Mouse (Mus musculus) hindlimb bud, embryonic 11.5 days (tissue): Measurements from ENCODE around the gene Wnt11.

Experiments used
- DNase-seq: peaks from one replicate; pipeline ENCODE4 v3.0.0-alpha.2; 2012; ENCODE audit warnings: low read depth, low spot score; ENCODE audit errors: extremely low spot score

Gene Wnt11

DNA sequence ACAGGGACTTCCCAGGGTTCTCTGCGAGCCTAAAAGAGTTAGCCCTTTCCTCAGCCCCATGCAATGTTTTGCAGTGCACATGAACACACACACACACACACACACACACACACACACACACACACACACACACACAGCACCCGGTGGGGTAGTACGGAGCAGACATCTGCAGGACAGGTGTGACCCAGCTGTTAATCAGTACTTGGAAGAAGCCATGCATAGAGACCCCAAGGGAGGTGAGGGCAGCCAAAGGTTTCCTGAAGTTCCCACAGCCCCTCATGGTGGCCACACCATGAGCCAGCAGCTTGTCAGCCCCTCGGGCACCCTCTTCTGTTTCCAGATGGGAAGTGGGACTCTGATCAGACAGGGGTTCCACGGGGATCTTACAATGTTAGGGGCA lies 28.1 kb downstream of the Wnt11 start:
- DNase-seq: no peak

DNA sequence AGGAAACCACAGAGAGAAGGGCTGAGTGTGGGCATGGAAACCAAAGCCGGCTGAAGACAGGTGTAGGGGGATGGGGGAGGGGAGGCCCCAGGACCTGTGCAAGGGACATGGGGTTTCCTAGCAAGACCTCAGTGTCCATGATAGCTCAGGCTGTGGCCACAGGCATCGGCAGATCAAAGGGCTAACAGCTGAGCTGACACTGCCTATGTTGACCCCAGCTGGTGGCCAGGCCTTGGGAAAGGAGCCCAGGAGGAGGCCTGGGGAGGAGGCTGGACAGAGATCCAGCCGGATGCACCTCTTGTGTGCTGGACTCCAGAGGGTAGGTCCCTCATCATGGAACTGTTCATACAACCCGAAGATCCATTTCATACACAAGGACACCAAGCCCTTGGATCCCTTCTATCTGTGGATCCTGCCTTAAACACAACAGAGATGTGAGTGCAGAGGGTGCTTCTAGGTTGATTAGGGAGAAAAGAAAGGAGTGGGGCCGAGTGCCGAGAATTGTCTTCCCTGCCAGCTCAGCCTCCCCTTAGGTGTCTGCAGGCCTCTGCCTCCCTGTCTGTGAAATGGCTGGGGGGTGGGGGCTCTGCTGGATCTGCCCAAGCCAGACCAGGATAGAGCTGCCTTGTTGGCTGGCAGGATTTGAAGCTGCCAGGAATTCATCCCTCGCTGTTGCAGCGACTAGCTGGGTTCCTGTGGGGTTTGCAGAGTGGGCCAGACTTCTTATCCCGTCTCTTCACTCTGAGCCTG lies 29.2 kb downstream of the Wnt11 start:
- no peak for DNase-seq

DNA sequence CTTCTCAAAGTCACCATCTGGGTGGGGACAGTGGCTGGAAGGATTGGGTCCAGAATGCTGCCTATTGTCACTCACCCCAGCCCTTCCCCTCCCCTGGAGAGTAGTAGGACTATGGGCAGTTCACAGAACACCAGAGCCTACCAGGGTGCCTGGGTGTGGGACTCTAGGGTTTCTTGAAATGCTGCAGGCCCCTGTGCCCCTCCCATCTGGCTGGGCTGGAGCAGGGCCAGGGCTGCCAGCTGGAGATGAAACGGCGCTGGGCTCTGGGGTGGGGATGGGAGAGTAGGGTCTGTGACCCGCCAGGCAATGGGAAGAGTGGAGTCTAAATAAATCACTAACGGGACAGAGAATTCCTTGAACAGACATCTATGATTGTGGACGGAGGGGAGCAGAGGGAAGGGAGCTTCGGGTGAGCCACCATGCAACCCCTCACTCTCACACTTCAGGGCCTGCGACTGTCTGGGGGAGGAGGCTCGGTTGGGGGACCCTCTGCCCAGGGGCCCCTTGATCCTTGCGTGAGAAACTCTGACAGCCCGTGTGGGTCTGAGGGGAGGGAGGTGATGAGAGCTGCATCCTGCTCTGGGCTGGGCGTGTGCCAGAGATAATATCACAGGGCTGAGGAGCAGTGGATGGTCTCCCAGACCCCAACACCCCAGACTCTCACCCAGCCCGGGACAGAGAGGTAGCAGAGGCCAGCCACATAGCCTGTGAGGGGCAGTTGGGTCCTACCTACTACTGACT lies 32.3 kb downstream of the Wnt11 start:
- DNase-seq: no peak

- DNase-seq: no peak
Measured at GRCm38 (mm10) chr7:98867794-98868150, 32.9 kb downstream of the Wnt11 start.

- DNase-seq: no peak
Measured at GRCm38 (mm10) chr7:98869070-98869469, 34.2 kb downstream of the Wnt11 start.

- DNase-seq: no peak
Measured at GRCm38 (mm10) chr7:98870791-98871190, 35.9 kb downstream of the Wnt11 start.

- DNase-seq: no peak
Measured at GRCm38 (mm10) chr7:98871882-98872281, 37.0 kb downstream of the Wnt11 start.

GRCm38 (mm10) chr7:98873316-98873715 lies 38.4 kb downstream of the Wnt11 start:
- no peak for DNase-seq

DNA sequence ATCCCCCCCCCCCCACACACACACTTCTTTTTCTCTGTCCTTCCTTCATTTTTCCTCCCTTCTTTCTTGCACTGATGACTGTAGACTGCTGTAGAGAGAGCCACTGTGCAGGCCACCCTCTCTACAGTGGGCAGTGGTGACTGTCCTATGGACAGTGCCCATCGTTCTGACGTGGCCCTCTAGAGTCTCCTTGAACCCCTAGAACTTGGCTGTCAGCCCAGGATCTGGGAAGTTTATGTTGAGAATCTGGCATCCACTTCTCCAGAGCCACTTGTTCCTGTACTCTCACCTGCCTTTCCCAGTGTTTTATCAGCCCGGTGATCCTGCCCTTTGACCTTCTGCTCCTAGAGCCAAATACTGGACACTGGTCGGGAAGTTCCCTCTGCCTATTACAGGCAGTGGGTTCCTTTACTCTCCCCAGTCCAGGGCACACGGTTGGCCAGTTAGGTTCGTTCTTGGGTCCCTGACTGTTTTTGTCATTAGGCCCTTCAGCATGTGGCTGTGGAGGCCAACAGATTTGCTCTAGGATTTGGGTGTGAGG lies 39.6 kb downstream of the Wnt11 start:
- no peak for DNase-seq

DNA sequence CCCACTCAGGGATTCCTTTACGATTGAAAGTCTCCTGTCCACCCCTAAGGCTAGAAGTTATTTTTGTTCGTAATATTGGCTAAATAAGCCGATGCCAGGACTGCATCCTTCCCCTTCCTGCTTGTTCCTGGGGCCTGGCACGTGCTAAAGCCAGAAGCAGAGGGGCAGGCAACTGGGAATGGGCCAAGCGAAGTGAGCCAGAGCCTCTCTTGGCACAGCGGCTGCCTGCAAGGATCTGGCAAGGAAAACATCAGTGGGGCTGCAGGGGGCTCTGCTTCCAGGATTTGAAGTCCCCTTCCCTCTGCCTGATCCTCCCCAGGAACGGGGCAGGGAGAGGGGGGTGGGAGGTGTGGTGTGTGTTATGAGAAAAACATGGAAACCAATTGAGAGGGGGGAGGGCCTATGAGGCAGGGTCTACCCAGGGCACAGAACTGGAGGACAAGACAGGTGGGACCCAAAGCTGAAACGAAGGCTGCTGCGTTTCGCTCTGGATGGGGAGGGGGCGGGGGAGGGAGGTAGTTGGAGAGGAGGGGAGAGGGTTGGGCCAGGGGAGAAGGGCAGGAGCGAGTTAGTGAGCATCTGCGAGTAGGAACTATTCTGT lies 40.6 kb downstream of the Wnt11 start:
- DNase-seq: no peak

DNA sequence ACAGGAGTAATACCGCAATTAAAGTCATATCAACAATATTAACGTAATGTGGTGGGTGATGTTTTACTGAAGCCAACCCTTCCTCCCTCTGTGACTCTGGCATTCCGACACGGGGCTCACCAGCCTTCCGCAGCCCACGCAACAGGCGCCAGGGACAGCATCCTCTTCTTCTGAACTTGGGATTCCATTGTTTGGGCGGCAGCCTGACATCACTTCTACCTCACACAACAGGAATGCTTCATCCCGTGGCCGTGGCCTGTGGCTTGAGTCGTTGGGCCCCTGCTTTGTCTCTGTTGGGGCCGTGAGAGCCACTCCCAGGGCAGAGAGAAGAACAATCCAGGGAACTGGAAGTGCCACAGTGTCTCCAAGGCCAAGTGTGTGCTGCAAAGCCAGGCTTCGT lies 41.2 kb downstream of the Wnt11 start:
- DNase-seq: no peak

DNA sequence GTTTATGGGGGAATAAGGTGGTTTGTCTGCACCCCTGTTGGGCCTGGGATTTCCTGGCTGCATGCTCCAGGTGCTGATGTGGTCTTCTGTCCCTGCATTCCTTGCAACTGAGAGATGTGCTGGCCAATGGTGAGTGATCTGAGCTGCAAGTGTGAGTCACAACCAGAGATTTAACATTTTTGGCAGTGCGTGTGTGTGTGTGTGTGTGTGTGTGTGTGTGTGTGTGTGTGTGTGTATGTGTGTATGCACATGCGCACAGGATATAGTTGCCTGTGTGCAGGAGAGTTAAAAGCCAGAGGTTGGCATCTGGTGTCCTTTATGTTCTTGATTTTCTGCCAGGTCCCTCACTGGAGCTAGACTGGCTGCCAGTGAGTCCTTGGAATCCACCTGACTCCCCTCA lies 44.3 kb downstream of the Wnt11 start:
- no peak for DNase-seq

GRCm38 (mm10) chr7:98881887-98882286 lies 47.0 kb downstream of the Wnt11 start:
- no peak for DNase-seq

GRCm38 (mm10) chr7:98887811-98888261 lies 52.9 kb downstream of the Wnt11 start:
- no peak for DNase-seq

DNA sequence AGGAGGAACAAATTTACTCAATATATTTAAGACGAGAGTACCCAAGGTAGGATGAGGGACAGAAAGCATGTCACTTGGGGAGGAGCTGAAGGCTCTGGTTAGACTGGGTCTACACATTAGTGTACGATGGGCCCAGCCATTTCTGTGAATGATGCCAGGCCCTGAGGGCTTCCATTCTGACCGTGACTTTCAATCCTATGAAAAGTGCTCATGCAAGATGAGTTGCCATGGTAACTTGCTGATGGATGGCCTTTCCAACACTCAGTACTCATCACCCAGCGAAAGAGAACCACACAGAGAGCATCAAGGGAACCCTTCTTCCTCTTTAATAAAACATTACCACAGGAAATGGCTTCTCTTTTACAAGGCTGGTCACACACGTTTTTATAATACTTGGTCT lies 53.9 kb downstream of the Wnt11 start:
- DNase-seq: no peak

- DNase-seq: no peak
Measured at GRCm38 (mm10) chr7:98889211-98889610, 54.3 kb downstream of the Wnt11 start.

DNA sequence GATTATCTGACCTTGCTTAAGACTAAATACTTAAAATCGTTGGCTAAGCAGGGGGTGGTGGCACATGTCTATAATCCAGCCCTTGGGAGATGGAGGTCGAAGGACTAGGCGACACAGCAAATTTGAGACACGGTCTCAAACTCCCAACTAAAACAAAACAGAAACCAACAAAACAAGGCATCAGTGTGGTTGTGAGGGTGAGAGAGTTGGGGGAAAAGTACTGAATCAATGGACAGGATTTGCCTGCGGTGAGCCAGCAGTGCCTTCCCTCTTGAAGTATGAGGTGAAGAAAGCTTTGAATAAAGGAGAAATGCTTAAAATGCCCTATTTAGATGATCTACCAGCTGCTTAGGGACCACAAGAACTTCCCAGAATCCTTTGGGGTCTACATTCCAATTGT lies 58.2 kb downstream of the Wnt11 start:
- no peak for DNase-seq

- DNase-seq: no peak
Measured at GRCm38 (mm10) chr7:98894305-98894704, 59.4 kb downstream of the Wnt11 start.

DNA sequence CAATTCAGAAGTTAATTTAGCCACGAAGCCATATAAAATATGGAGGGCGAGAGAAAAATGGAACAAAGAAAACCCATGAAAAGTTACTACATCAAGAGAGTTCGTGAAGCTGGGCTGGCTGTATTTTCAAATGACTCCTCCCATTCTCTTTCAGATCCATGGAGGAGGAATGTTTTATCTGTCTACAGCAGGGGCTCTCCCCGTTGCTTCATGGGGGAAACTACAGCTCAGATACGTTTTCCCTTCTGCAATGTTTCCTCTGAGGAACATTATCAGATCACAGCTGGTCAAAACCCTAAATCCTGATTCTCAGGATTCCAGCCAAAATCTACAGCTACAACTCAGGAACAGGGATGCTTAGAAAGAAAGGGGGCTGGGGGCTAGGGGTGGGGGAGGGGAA lies 59.9 kb downstream of the Wnt11 start:
- no peak for DNase-seq

- DNase-seq: no peak
Measured at GRCm38 (mm10) chr7:98895501-98896095, 60.7 kb downstream of the Wnt11 start.

GRCm38 (mm10) chr7:98897323-98897722 lies 62.4 kb downstream of the Wnt11 start:
- no peak for DNase-seq
